Mouse (Mus musculus) stomach, embryonic 14.5 days (tissue): Measurements from ENCODE around the gene Crip3. TPM values are rescaled to one million over a fixed set of nuclear protein-coding genes. Genes with fewer than 3 reads are reported as not detected.
A peak's percentile ranks its signal among the peaks of the same experiment; 100 is the strongest.

ENCODE experiments used
- ATAC-seq: fragments of 200-750 bp; cut with Nextera tagmentation; 2 replicates; pipeline ENCODE4 v1.8.0; 2017; ENCODE audit warnings: low read depth, moderate TSS enrichment; ENCODE audit not compliant: insufficient number of reproducible peaks, insufficient read depth, low FRiP score
- H3K27ac ChIP-seq: fragments of 300-500 bp; sonication (generic); 2 replicates; pipeline ENCODE4 v1.5.1; 2014; ENCODE audit warnings: mild to moderate bottlenecking, low read length, moderate library complexity, mixed read lengths
- H3K27me3 ChIP-seq: fragments of 300-500 bp; sonication (generic); 2 replicates; pipeline ENCODE4 v1.6.1; 2014; ENCODE audit warnings: low read length, control low read depth, mixed read lengths; ENCODE audit not compliant: control insufficient read depth, insufficient read depth
- H3K36me3 ChIP-seq: fragments of 300-500 bp; sonication (generic); 2 replicates; pipeline ENCODE4 v1.6.1; 2014; ENCODE audit warnings: mild to moderate bottlenecking, control low read depth, low read length, moderate library complexity, mixed read lengths; ENCODE audit not compliant: control insufficient read depth, insufficient read depth
- H3K4me1 ChIP-seq: fragments of 300-500 bp; sonication (generic); 2 replicates; pipeline ENCODE4 v1.6.1; 2014; ENCODE audit warnings: low read length, control low read depth, mixed read lengths; ENCODE audit not compliant: control insufficient read depth, insufficient read depth
- H3K4me2 ChIP-seq: fragments of 300-500 bp; sonication (generic); replicated peaks from 2 replicates; pipeline ENCODE4 v1.6.1; 2014; ENCODE audit warnings: low read depth, low read length, control low read depth
- H3K4me3 ChIP-seq: fragments of 300-500 bp; sonication (generic); 2 replicates; pipeline ENCODE4 v1.5.1; 2014; ENCODE audit warnings: low read depth, low read length, control low read depth
- H3K9ac ChIP-seq: fragments of 300-500 bp; sonication (generic); replicated peaks from 2 replicates; pipeline ENCODE4 v1.6.1; 2014; ENCODE audit warnings: low read depth, mild to moderate bottlenecking, control low read depth, low read length, moderate library complexity, mixed read lengths
- H3K9me3 ChIP-seq: fragments of 300-500 bp; sonication (generic); 2 replicates; pipeline ENCODE4 v1.6.1; 2016; ENCODE audit warnings: low read depth, low read length, control low read depth; ENCODE audit not compliant: control insufficient read depth
- WGBS: fragments of 180-500 bp; shearing (Covaris S2); extraction: QIAGEN DNeasy Blood & Tissue Kit; methylation state at CpG from one replicate; pipeline ENCODE4 v1.1.7; 2014; 5-methylcytosine and 5-hydroxymethylcytosine counted together
- polyA plus RNA-seq: library from polyadenylated mRNA; unstranded; fragments of >200 nt; fragmentation: Nextera tagmentation; extraction: Ambion mirVana; gene quantifications from 2 replicates; pipeline ENCODE4 v1.2.1, GENCODE M21; 2014

Crip3 gene
- polyA plus RNA-seq = 1.3 and 1.7 TPM in 2 replicates

- Histone ChIP-seq H3K4me3 (no peak within 1 kb of the TSS), H3K4me1 (peaks cover 3% of the 10 kb centered on the region), H3K4me2 (peak within 1 kb of the TSS; percentile 27), H3K9me3 (no peaks in the 10 kb centered on the region), H3K27ac (no peak within 1 kb of the TSS), H3K36me3 (no peaks in the 10 kb centered on the region), H3K9ac (no peak within 1 kb of the TSS), H3K27me3 (no peaks in the 10 kb centered on the region)
- peak; percentile 64; the same call in 1 of the 2 replicates for ATAC-seq
- 19% methylated on average over 18 of the region's 18 CpGs for WGBS
Observed at GRCm38 (mm10) chr17:46428761-46429414, at the start of gene Crip3. Gene Crip3 (plus strand): TSS chr17:46428926.

- Histone ChIP-seq H3K4me3 (peak within 1 kb of the TSS; percentile 80), H3K9me3 (no peaks in the 10 kb centered on the region), H3K4me2 (peak within 1 kb of the TSS; percentile 68), H3K36me3 (peaks cover 10% of the 10 kb centered on the region; the same call in 1 of the 2 replicates), H3K27ac (peak within 1 kb of the TSS; percentile 85), H3K9ac (peak within 1 kb of the TSS; percentile 90), H3K27me3 (no peaks in the 10 kb centered on the region), H3K4me1 (peaks cover 9% of the 10 kb centered on the region)
- under 1% methylated on average over 81 of the region's 105 CpGs for WGBS
- ATAC-seq = peak; percentile 98
Observed at GRCm38 (mm10) chr17:46383294-46384060, 45.2 kb upstream of the Crip3 start, which contains the start of gene Zfp318. Gene Zfp318 (plus strand): TSS chr17:46383731.

DNA sequence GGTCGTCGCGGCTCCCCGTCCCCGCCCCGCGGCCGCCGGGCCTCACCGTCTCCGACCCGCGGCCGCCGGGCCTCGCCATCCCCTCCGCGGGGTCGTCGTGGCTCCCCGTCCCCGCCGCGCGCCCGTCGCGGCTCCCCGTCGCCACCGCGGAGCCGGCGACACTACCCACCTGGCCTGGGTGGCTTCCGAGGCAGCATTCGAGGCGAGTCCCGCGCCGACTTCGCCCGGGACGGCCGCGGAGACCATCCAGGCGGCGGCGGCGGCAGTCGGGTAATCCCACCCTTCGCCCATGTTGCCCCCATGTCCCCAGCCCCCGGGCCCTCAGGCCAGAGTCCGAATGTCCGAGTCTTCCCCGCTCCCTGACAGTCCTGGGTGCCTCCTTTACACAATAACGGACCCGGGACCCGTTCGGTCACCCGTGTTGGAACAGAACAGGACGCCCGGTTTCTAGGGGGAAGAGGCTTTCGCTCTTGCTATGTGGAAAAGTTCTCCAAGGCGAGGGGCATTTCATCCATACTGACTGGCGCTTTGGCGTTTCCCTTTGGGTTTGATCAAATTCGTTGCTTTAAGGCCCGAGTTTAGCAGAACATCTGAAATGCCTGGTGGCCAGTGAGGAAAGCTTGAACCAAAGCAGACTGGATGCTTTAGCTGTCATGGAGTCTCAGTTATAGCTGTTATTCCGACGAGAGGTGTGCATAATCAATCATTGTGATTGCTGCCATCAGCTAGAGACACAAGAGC, 44.5 kb upstream of the Crip3 start:
- Histone ChIP-seq H3K36me3 (peaks cover 16% of the 10 kb centered on the region), H3K4me2 (peak overlapping the region; percentile 68), H3K9ac (peak overlapping the region; percentile 90), H3K27me3 (no peaks in the 10 kb centered on the region), H3K27ac (peak overlapping the region; percentile 85), H3K4me3 (peak overlapping the region; percentile 80), H3K9me3 (no peaks in the 10 kb centered on the region), H3K4me1 (peaks cover 9% of the 10 kb centered on the region)
- WGBS = under 1% methylated on average over 68 of the region's 70 CpGs
- no peak for ATAC-seq

DNA sequence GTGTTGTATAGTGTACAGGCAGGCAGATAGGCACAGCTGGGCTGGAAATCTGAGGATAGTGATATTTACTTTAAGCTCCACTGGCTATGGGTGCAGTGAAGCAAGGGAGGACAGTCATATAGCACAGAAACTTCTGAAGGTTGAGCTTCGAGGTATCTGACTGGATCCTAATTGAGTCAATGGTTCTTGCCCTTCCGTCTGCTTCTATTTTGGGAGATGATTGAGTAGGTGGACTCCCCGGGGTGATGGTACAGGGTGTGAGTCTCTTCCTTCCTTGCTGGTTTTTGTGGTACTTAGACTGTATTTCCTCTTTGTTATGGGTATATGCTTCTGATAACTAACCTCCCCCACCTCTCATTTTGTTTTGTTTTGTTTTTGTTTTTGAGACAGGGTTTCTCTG, 40.5 kb upstream of the Crip3 start:
- no peak overlapping the region for H3K27ac ChIP-seq
- no peaks in the 10 kb centered on the region for H3K27me3 ChIP-seq
- WGBS = 94% methylated on average over 3 of the region's 3 CpGs
- H3K9ac ChIP-seq = no peak overlapping the region
- ATAC-seq = no peak
- H3K9me3 ChIP-seq = no peaks in the 10 kb centered on the region
- peaks cover 21% of the 10 kb centered on the region for H3K36me3 ChIP-seq
- no peak overlapping the region for H3K4me3 ChIP-seq
- H3K4me1 ChIP-seq = peaks cover 9% of the 10 kb centered on the region
- no peak overlapping the region for H3K4me2 ChIP-seq

DNA sequence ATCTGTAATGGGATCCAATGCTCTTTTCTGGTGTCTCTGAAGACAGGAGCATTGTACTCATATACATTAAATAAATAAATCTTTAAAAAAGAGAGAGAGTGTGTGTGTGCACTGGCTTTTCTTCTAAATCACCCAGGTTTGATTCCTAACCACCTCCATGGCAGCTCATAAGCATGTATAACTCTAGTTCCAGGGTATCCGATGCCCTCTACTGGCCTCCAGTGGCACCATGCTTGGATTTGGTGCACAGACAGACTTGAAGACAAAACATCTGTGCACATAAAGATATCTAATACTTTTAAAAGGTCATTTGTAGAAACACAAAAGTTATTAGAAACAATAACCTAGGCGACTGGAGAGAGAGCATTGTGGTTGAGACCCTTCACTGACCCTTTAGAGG, 35.7 kb upstream of the Crip3 start:
- 42% methylated on average over 2 of the region's 2 CpGs for WGBS
- no peak overlapping the region for H3K27ac ChIP-seq
- H3K4me2 ChIP-seq = no peak overlapping the region
- no peaks in the 10 kb centered on the region for H3K9me3 ChIP-seq
- no peak overlapping the region for H3K4me3 ChIP-seq
- no peaks in the 10 kb centered on the region for H3K4me1 ChIP-seq
- peaks cover 30% of the 10 kb centered on the region for H3K36me3 ChIP-seq
- no peak overlapping the region for H3K9ac ChIP-seq
- ATAC-seq = no peak
- no peaks in the 10 kb centered on the region for H3K27me3 ChIP-seq

- Histone ChIP-seq H3K27ac (no peak overlapping the region), H3K4me3 (no peak overlapping the region), H3K9me3 (no peaks in the 10 kb centered on the region), H3K27me3 (no peaks in the 10 kb centered on the region), H3K4me2 (no peak overlapping the region), H3K36me3 (peaks cover 27% of the 10 kb centered on the region), H3K9ac (no peak overlapping the region), H3K4me1 (no peaks in the 10 kb centered on the region)
- no peak for ATAC-seq
- WGBS = 77% methylated on average over 1 of the region's 1 CpGs
Observed at GRCm38 (mm10) chr17:46394631-46395030, 34.1 kb upstream of the Crip3 start.

DNA sequence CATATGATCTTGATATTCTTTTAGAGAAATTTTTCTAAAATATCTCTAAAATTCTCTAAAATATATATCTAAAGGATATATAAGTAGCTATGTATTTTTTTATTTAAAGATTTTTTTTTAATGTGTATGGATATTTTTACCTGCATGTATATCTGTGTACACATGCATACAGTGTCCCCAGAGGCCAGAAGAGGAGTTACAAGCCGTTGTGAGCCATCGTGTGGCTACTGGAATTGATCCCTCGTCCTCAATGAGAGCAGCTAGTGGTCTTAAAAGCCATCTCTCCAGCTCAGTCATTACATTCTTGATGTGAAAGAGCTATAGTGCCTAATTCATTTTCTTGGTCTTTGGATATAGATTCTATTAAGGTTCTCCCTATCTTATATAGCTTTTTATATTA, 20.2 kb upstream of the Crip3 start:
- Histone ChIP-seq H3K27me3 (no peaks in the 10 kb centered on the region), H3K9me3 (no peaks in the 10 kb centered on the region), H3K36me3 (peaks cover 57% of the 10 kb centered on the region), H3K4me3 (no peak overlapping the region), H3K9ac (no peak overlapping the region), H3K27ac (no peak overlapping the region), H3K4me2 (no peak overlapping the region), H3K4me1 (no peaks in the 10 kb centered on the region)
- ATAC-seq = no peak
- 32% methylated on average over 3 of the region's 3 CpGs for WGBS

GRCm38 (mm10) chr17:46418628-46419027, 10.1 kb upstream of the Crip3 start:
- Histone ChIP-seq H3K4me2 (no peak overlapping the region), H3K27ac (no peak overlapping the region), H3K27me3 (no peaks in the 10 kb centered on the region), H3K9me3 (no peaks in the 10 kb centered on the region), H3K9ac (no peak overlapping the region), H3K4me3 (no peak overlapping the region), H3K4me1 (no peaks in the 10 kb centered on the region), H3K36me3 (peaks cover 13% of the 10 kb centered on the region)
- WGBS = 66% methylated on average over 5 of the region's 5 CpGs
- ATAC-seq = no peak
